Mouse (Mus musculus): ENCODE results near the gene Ubac1. TPM values are rescaled to one million over a fixed set of nuclear protein-coding genes. Genes with fewer than 3 reads are reported as not detected.

Ubac1 gene
- polyA plus RNA-seq, 1 experiment from 2014 or later: 124 TPM

- WGBS: 55% methylated on average over 5 of the region's 5 CpGs
Observed at GRCm38 (mm10) chr2:25986601-25987000, 34.9 kb downstream of the Ubac1 start.

DNA sequence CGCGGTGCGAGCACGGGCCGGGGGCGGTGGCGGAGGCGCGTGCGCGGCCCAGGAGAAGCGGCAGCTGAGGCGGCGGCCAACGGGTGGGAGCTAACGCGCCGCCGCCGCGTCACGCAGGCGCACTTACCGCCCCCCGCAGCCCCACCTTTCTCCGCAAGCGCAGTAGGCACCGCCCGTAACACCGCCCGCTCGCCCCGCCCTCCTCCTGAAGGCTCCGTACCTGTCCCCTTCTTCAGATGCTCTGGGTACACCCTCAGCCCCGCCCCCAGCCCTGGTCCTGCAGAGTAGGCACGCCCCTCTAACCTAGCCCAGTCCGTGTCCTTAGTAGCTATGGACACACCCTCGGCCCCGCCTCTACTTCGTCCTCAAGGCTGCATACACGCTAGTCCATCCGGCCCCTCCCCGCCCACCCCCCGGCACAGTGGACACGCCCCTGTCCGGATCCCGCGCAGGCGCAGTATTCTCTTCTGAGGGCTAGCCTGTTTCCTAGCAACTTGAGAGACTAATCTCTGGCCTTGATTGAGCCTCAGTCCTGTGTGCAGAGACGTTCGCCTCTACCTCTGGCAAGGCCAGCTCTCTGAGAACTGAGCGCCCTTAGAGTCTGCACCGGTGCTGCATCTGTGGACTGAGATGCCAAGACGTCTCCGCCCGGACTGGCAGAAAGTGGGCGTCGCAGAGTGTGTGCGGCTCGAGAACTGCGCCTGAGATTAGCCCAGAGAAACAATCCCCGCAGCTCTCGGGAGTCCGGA is 38.2 kb downstream of the Ubac1 start, which contains the start of gene Camsap1:
Gene Camsap1, minus strand, starts transcription at position 124 of the 749 bp plus-strand sequence.
- H3K27me3 ChIP-seq: no peaks in the 10 kb centered on the region
- peak within 1 kb of the TSS; percentile 99 for H3K9ac ChIP-seq
- WGBS: under 1% methylated on average over 57 of the region's 64 CpGs
- H3K4me3 ChIP-seq: peak within 1 kb of the TSS; percentile 96
- H3K4me1 ChIP-seq (replicated peaks): peaks cover 47% of the 10 kb centered on the region
- peak within 1 kb of the TSS; percentile 90 for H3K4me2 ChIP-seq
- H3K27ac ChIP-seq (replicated peaks): peak within 1 kb of the TSS; percentile 97
- no peaks in the 10 kb centered on the region for H3K9me3 ChIP-seq
- no peaks in the 10 kb centered on the region for H3K36me3 ChIP-seq
- peak; percentile 99 for ATAC-seq (ENCODE audit: low read depth)

More at GRCm38 (mm10) chr2:25986601-25987000, 34.9 kb downstream of the Ubac1 start:
- Histone ChIP-seq H3K4me3 (no peak overlapping the region), H3K27me3 (no peaks in the 10 kb centered on the region), H3K4me1 (replicated peaks) (peaks cover 14% of the 10 kb centered on the region), H3K36me3 (no peaks in the 10 kb centered on the region), H3K27ac (replicated peaks) (no peak overlapping the region), H3K9me3 (no peaks in the 10 kb centered on the region), H3K4me2 (no peak overlapping the region), H3K9ac (no peak overlapping the region)
- no peak for ATAC-seq (ENCODE audit: low read depth)

DNA sequence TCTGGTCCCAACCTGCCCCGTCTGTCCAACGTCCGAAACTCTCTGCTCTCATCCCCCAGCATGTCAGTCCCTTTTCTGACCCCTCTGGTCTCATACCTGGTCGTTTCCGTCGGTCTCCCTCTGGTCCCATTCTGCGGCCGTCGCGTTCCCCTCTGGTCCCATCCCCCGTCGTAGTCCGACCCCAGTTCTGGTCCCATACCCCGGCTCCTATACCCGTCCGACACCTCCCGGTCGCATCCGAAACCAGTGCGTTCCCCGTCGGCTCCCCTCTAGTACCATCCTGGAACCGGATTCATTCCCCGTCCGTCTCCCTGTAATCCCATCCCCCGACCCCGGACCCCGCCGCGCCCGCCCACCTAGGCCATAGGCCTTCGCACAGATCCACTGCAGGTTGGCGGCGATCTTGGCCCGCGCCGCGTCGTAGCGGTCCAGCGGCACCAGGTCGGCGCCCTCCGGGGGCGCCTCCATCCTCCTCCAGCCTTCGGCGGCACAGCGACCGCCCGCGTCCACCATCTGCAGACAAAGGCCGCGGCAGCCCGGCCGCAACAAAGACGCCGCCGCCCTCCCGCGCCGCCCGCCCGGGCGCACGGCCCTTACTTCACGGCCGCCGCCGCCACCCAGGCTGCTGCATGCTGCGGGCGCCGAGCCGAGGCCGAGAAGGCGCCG is 39.0 kb downstream of the Ubac1 start:
- Histone ChIP-seq H3K4me2 (peak overlapping the region; percentile 90), H3K27ac (replicated peaks) (peak overlapping the region; percentile 97), H3K9me3 (no peaks in the 10 kb centered on the region), H3K4me3 (peak overlapping the region; percentile 96), H3K27me3 (no peaks in the 10 kb centered on the region), H3K4me1 (replicated peaks) (peaks cover 54% of the 10 kb centered on the region), H3K9ac (peak overlapping the region; percentile 99), H3K36me3 (no peaks in the 10 kb centered on the region)
- under 1% methylated on average over 74 of the region's 76 CpGs for WGBS
- peak; percentile 36 for ATAC-seq (ENCODE audit: low read depth)

DNA sequence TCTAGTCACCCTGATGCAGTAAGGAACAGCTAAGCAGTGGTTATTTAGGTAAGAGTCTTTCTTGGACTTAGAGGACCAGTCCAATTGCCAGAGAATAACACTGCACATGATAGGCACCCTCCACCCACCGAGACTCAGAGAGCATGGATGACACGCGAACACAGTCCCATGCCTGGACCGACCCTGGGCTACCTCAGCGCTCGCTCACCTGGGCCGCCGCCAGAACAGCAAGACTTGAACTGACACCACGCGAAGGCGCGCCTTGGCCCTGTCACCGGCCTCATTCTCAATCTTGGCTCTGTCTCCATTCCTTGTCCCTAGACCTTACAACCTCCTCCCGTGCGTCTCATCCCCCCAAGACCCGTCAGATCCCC is 39.5 kb downstream of the Ubac1 start:
- Histone ChIP-seq H3K9ac (peak overlapping the region; percentile 99), H3K4me3 (peak overlapping the region; percentile 96), H3K27me3 (no peaks in the 10 kb centered on the region), H3K27ac (replicated peaks) (peak overlapping the region; percentile 97), H3K4me1 (replicated peaks) (peaks cover 58% of the 10 kb centered on the region), H3K9me3 (no peaks in the 10 kb centered on the region), H3K4me2 (peak overlapping the region; percentile 90), H3K36me3 (no peaks in the 10 kb centered on the region)
- ATAC-seq (ENCODE audit: low read depth): no peak
- 0% methylated on average over 16 of the region's 16 CpGs for WGBS

DNA sequence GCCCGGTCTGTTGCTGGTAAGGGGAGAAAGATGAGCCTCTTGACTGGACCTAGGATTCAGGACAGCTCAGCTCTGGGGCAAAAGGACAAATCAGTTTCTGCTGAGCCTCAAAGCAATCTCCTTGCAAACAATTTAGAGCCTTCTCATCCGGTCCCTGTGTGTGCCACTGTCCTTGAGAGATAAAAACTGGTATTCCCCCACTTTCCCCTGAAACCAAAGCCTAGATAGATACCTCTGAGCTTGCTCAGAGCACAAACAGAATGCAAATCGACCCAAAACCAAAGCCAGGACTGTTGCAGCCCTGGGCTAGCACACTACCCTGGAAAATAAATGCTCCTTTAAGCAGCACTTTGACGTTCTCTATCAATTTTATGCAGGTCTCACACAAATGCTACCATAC is 42.5 kb downstream of the Ubac1 start:
- Histone ChIP-seq H3K4me1 (replicated peaks) (peaks cover 58% of the 10 kb centered on the region), H3K9me3 (no peaks in the 10 kb centered on the region), H3K27ac (replicated peaks) (no peak overlapping the region), H3K4me2 (no peak overlapping the region), H3K4me3 (no peak overlapping the region), H3K27me3 (no peaks in the 10 kb centered on the region), H3K9ac (no peak overlapping the region), H3K36me3 (no peaks in the 10 kb centered on the region)
- 87% methylated on average over 4 of the region's 4 CpGs for WGBS
- ATAC-seq (ENCODE audit: low read depth): no peak

DNA sequence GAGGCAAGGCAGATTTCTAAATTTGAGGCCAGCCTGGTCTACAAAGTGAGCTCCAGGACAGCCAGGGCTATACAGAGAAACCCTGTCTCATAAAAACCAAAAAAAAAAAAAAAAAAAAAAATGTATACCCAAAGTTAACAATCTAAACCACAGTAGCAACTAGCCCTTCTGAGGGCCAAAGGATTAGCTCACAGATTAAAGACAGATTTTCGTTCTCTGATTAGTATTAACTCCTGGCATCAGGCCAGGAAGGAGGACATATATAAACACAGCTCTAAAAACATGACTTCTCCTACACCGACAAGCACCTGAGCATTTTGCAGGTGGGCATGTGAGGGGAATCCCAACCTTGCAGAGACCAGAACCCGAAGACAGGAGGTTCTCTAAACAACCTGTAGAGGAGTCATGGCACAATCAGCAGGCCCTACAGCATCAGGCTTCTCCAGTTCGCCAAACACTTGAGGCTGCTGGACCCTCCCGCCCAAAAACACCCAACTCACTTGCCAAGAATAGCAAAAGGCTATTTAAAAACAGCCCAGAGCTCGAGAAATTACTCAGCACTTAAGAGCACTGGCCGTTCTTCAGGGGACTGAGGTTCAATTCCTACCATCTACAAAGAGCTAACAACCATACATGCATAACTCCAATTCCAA is 43.8 kb downstream of the Ubac1 start:
- H3K9ac ChIP-seq: no peak overlapping the region
- peaks cover 63% of the 10 kb centered on the region for H3K4me1 ChIP-seq (replicated peaks)
- H3K27me3 ChIP-seq: no peaks in the 10 kb centered on the region
- ATAC-seq (ENCODE audit: low read depth): no peak
- no peak overlapping the region for H3K4me2 ChIP-seq
- 90% methylated on average over 7 of the region's 7 CpGs for WGBS
- H3K27ac ChIP-seq (replicated peaks): no peak overlapping the region
- no peaks in the 10 kb centered on the region for H3K9me3 ChIP-seq
- H3K4me3 ChIP-seq: no peak overlapping the region
- no peaks in the 10 kb centered on the region; the same call in 1 of the 2 replicates for H3K36me3 ChIP-seq

DNA sequence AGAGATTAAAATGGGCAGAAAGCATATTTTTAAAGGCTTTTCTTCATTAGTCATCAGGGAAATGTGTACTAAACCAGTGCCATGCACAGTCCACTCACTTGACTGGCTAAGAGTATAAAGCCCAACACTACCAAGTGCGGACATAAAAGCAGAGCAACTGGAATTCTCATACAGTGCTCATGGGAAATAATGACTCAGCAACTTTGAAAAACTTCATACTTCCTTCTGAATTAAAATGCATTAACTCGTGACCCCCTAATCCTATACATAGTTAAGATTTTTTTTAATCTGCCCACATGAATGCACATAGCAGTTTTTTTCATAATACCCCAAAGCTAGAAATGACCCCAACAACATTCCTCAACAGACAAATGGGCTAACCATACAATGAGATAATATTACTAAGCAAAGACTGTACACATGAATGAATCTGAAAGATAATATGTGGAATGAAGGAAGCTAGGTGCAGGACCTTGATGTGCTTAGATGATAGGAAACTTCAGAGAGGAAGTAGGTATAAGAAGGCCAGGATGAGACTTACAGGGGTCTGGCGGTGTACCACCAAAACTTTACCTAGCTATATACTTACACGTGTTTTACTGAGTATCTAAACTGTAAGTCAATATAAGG is 46.3 kb downstream of the Ubac1 start:
- Histone ChIP-seq H3K27ac (replicated peaks) (no peak overlapping the region), H3K4me3 (no peak overlapping the region), H3K36me3 (no peaks in the 10 kb centered on the region; the same call in 1 of the 2 replicates), H3K4me2 (no peak overlapping the region), H3K9ac (no peak overlapping the region), H3K9me3 (no peaks in the 10 kb centered on the region), H3K27me3 (no peaks in the 10 kb centered on the region), H3K4me1 (replicated peaks) (peaks cover 52% of the 10 kb centered on the region)
- ATAC-seq (ENCODE audit: low read depth): no peak
- 93% methylated on average over 4 of the region's 4 CpGs for WGBS

DNA sequence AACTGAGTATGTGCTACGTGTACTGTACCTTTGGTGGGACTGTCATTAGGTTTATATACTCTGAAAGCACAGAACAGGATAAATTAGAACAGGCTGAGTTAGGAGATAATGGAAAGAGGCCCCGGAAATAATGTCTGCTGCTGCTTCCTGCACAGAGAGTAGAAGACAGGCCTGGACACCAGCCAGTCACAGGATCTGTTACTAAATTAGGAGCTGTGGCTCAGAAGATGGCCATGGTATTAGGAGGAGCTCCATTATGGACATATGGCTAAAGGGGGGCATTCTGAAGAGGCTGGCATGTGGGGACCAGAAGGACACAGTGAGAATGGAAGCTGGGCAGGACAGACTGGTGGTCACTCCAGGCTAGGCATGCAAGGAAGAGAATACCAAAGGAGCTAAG is 51.1 kb downstream of the Ubac1 start:
- H3K4me1 ChIP-seq (replicated peaks): peaks cover 37% of the 10 kb centered on the region
- 86% methylated on average over 2 of the region's 2 CpGs for WGBS
- no peak overlapping the region for H3K4me2 ChIP-seq
- H3K27ac ChIP-seq (replicated peaks): no peak overlapping the region
- peaks cover 15% of the 10 kb centered on the region for H3K36me3 ChIP-seq
- peak; percentile 19; the same call in 1 of the 2 replicates for ATAC-seq (ENCODE audit: low read depth)
- no peak overlapping the region for H3K4me3 ChIP-seq
- no peak overlapping the region for H3K9ac ChIP-seq
- H3K9me3 ChIP-seq: no peaks in the 10 kb centered on the region
- H3K27me3 ChIP-seq: no peaks in the 10 kb centered on the region

DNA sequence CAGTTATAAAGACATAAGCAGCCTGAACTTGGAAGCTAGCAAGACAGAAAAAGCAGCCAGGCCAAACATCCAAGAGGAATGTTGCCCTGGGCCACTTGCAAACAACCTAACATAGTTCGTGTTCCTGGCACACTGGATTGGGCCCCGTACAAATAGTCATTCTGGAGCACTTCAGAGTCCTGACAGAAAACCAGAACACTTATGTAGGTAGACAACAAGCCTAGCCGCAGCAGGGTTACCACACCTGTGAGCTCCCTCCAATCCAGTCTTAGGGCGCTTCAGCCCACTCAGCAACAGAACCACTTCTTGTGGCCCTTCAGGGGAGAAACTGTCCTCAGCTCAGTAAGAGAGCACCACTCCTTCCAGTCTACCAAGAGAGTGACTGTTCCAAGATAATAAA is 52.2 kb downstream of the Ubac1 start:
- H3K4me1 ChIP-seq (replicated peaks): peaks cover 37% of the 10 kb centered on the region
- peaks cover 26% of the 10 kb centered on the region for H3K36me3 ChIP-seq
- 91% methylated on average over 4 of the region's 4 CpGs for WGBS
- no peak for ATAC-seq (ENCODE audit: low read depth)
- H3K27me3 ChIP-seq: no peaks in the 10 kb centered on the region
- no peak overlapping the region for H3K4me2 ChIP-seq
- H3K27ac ChIP-seq (replicated peaks): no peak overlapping the region
- H3K4me3 ChIP-seq: no peak overlapping the region
- no peak overlapping the region for H3K9ac ChIP-seq
- H3K9me3 ChIP-seq: no peaks in the 10 kb centered on the region

DNA sequence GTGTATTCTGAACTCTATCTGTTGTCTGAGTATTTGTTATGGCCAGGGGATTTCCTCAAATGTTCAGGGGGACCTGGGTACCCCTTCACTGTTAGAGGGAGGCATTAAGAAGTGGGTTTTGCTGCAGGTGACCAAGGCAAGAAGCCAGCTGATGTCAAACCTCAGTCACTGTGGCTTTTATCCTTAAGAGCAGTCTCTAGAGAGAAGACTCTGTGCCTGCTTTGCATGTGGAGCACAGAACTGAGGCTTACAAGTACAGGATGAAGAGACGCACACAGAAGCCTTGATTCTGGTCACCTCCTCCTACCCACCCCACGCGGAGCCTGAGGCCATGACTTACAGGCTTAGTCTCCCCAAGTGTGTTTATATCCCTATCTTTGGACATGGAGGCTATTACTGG is 72.3 kb downstream of the Ubac1 start:
- Histone ChIP-seq H3K9ac (no peak overlapping the region), H3K4me1 (replicated peaks) (no peaks in the 10 kb centered on the region), H3K4me2 (no peak overlapping the region), H3K9me3 (no peaks in the 10 kb centered on the region), H3K36me3 (peaks cover 74% of the 10 kb centered on the region), H3K27me3 (no peaks in the 10 kb centered on the region), H3K27ac (replicated peaks) (no peak overlapping the region), H3K4me3 (no peak overlapping the region)
- 90% methylated on average over 3 of the region's 3 CpGs for WGBS
- no peak for ATAC-seq (ENCODE audit: low read depth)
